Mouse (Mus musculus): Measurements from ENCODE around the gene Ccnl1. TPM values are rescaled to one million over a fixed set of nuclear protein-coding genes. Genes with fewer than 3 reads are reported as not detected.

Ccnl1 gene
- polyA plus RNA-seq, 1 experiment from 2014 or later, result 64.7 TPM

DNA sequence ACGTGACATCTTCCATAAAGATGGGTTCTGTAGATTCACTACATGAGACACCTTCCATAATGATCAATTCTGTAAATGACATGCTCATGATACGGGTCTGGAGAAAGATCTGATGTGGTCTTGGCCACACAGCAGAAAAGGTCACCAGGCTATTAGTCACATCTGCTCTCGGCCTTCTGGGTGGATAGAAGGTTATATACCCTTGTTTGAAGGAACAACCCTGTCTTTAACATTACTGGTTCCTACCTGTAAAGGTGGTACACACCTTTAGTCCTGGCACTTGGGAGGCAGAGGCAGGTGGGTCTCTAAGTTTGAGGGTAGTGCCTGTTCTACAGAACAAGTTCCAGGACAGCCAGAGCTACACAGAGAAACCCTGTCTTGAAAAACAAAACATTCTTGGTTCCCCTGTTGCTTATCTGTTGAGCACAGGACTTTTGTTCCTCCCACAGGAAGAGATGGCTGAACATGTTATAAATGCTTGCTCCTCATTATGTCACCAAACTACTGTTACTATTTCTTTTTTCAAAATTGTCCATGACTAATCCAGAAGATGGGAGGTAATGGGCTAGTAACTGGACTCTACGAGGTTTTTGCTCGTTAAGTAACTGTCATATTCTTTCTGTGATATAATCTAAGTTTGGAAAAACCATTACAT, 2.4 kb upstream of the Ccnl1 start:
- H3K27me3 ChIP-seq (ENCODE audit: control insufficient read depth, insufficient read depth, low read depth, low read length), result no peaks in the 10 kb centered on the region
- WGBS, result 94% methylated on average over 5 of the region's 5 CpGs
- H3K36me3 ChIP-seq (ENCODE audit: control insufficient read depth, insufficient read depth, low read length), result peaks cover 4% of the 10 kb centered on the region; the same call in 1 of the 2 replicates
- H3K27ac ChIP-seq (ENCODE audit: low read length), result no peak overlapping the region
- H3K4me1 ChIP-seq (ENCODE audit: control insufficient read depth, insufficient read depth, low read length), result peaks cover 19% of the 10 kb centered on the region
- no peak overlapping the region for H3K4me3 ChIP-seq (ENCODE audit: low read depth, low read length)
- no peak for ATAC-seq
- no peaks in the 10 kb centered on the region for H3K9me3 ChIP-seq (replicated peaks; ENCODE audit: control insufficient read depth, low read length, poor library complexity, severe bottlenecking)
- H3K4me2 ChIP-seq (ENCODE audit: low read length), result no peak overlapping the region
- no peak overlapping the region for H3K9ac ChIP-seq (ENCODE audit: low read depth, low read length)

GRCm38 (mm10) chr3:65959416-65960001, 1.5 kb upstream of the Ccnl1 start:
- Histone ChIP-seq H3K9ac (ENCODE audit: low read depth, low read length) (peak overlapping the region; percentile 96; the same call in 1 of the 2 replicates), H3K36me3 (ENCODE audit: control insufficient read depth, insufficient read depth, low read length) (peaks cover 6% of the 10 kb centered on the region; the same call in 1 of the 2 replicates), H3K4me2 (ENCODE audit: low read length) (peak overlapping the region; percentile 58), H3K27me3 (ENCODE audit: control insufficient read depth, insufficient read depth, low read depth, low read length) (no peaks in the 10 kb centered on the region), H3K27ac (ENCODE audit: low read length) (no peak overlapping the region), H3K4me3 (ENCODE audit: low read depth, low read length) (peak overlapping the region; percentile 78; the same call in 1 of the 2 replicates), H3K9me3 (replicated peaks; ENCODE audit: control insufficient read depth, low read length, poor library complexity, severe bottlenecking) (no peaks in the 10 kb centered on the region), H3K4me1 (ENCODE audit: control insufficient read depth, insufficient read depth, low read length) (peaks cover 24% of the 10 kb centered on the region)
- 62% methylated on average over 3 of the region's 3 CpGs for WGBS
- no peak for ATAC-seq

- 3% methylated on average over 9 of the region's 9 CpGs for WGBS
- H3K4me3 ChIP-seq (ENCODE audit: low read depth, low read length), result peak overlapping the region; percentile 78
- H3K4me1 ChIP-seq (ENCODE audit: control insufficient read depth, insufficient read depth, low read length), result peaks cover 29% of the 10 kb centered on the region
- peak overlapping the region; percentile 98 for H3K27ac ChIP-seq (ENCODE audit: low read length)
- H3K4me2 ChIP-seq (ENCODE audit: low read length), result peak overlapping the region; percentile 58
- no peaks in the 10 kb centered on the region for H3K27me3 ChIP-seq (ENCODE audit: control insufficient read depth, insufficient read depth, low read depth, low read length)
- peak overlapping the region; percentile 96 for H3K9ac ChIP-seq (ENCODE audit: low read depth, low read length)
- no peaks in the 10 kb centered on the region for H3K9me3 ChIP-seq (replicated peaks; ENCODE audit: control insufficient read depth, low read length, poor library complexity, severe bottlenecking)
- ATAC-seq, result no peak
- H3K36me3 ChIP-seq (ENCODE audit: control insufficient read depth, insufficient read depth, low read length), result peaks cover 6% of the 10 kb centered on the region; the same call in 1 of the 2 replicates
These were observed 764 bp upstream of the Ccnl1 start for GRCm38 (mm10) chr3:65958840-65959185.

DNA sequence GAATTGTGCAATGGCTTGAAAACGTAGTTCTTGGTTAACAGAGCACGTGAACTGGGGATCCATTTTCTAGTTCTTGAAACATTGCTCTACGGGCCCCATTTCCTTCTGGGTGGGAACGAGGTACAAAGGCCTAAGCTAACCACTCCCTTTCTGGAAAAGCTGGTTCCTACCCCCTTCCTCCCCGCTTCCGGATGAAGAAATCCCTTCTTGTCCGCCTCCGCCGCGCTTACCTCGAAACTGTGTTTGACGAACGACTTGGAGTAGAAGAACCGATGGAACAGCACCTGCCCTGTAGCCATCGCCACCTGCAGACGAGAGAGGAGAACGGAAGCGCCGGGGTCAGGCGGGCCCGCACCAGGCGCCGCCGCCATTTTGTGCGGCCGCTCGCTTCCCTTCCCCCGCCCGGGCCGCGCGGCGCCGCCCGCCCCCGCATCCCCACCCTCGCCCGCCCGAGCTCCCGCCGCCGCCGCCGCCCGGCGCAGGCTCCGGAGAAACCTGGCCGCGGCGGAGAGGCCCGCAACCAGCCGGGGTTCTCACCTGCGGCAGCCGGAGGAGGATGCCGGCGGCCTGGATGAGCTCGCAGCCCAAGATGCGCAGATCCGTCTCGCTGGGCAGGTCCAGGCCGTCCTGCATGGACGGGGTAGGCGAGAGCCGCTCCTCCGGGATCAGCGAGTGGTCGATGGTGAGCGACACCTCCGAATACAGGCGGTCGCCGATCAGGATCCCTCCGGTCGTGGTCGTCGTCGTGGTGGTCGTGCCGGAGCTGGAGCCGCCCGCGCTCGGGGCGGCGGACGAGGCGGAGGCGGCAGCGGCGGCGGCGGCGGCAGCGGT, 563 bp downstream of the Ccnl1 start:
- Histone ChIP-seq H3K9me3 (replicated peaks; ENCODE audit: control insufficient read depth, low read length, poor library complexity, severe bottlenecking) (no peaks in the 10 kb centered on the region), H3K9ac (ENCODE audit: low read depth, low read length) (peak overlapping the region; percentile 96), H3K27ac (ENCODE audit: low read length) (peak overlapping the region; percentile 98), H3K4me3 (ENCODE audit: low read depth, low read length) (peak overlapping the region; percentile 78), H3K27me3 (ENCODE audit: control insufficient read depth, insufficient read depth, low read depth, low read length) (no peaks in the 10 kb centered on the region), H3K36me3 (ENCODE audit: control insufficient read depth, insufficient read depth, low read length) (peaks cover 6% of the 10 kb centered on the region; the same call in 1 of the 2 replicates), H3K4me2 (ENCODE audit: low read length) (peak overlapping the region; percentile 96), H3K4me1 (ENCODE audit: control insufficient read depth, insufficient read depth, low read length) (peaks cover 40% of the 10 kb centered on the region)
- peak; percentile 90 for ATAC-seq
- under 1% methylated on average over 78 of the region's 94 CpGs for WGBS

DNA sequence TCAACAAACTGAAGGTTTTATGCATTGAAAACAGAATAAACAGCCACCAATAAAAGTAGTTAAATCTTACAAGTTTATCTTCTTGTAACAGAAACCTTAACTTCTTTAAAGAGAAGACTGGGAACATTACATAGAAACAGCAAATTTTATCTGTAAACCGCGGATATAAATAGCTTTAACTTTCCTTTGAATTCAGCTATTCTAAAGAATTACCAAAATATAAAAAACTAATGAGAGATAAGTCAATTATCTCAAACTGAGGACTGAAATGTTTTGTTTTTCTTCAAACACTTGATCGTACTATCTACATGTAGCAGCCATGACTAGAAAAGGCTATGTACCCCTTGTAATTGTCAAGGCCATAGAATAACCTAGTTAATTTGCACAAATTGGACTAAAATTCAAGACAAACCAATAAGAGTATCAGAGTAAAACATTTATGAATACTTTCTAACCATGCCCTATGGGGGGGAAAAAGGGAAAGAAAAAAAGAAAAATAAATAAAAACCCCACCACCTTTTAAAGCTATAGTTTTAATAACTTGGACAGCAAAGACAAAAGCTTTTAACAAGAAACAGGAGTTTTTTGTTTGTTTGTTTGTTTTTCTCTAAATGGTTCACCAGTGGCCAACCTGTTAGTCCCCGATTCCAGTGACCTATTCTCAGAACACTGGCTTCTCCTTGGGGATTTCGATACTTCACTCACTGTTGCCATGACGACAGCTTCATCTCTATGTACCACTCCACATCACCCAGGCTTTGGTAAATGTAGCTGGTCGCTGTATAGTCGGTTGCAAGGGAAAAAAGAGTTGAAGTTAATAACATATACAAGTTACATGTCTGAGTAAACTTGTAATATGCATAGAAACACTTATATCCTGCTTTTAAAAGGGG, 3.3 kb downstream of the Ccnl1 start:
- ATAC-seq, result no peak
- peaks cover 15% of the 10 kb centered on the region for H3K36me3 ChIP-seq (ENCODE audit: control insufficient read depth, insufficient read depth, low read length)
- H3K9me3 ChIP-seq (replicated peaks; ENCODE audit: control insufficient read depth, low read length, poor library complexity, severe bottlenecking), result no peaks in the 10 kb centered on the region
- 43% methylated on average over 8 of the region's 8 CpGs for WGBS
- peaks cover 43% of the 10 kb centered on the region for H3K4me1 ChIP-seq (ENCODE audit: control insufficient read depth, insufficient read depth, low read length)
- H3K9ac ChIP-seq (ENCODE audit: low read depth, low read length), result no peak overlapping the region
- no peak overlapping the region for H3K4me3 ChIP-seq (ENCODE audit: low read depth, low read length)
- H3K4me2 ChIP-seq (ENCODE audit: low read length), result no peak overlapping the region
- no peaks in the 10 kb centered on the region for H3K27me3 ChIP-seq (ENCODE audit: control insufficient read depth, insufficient read depth, low read depth, low read length)
- H3K27ac ChIP-seq (ENCODE audit: low read length), result no peak overlapping the region

DNA sequence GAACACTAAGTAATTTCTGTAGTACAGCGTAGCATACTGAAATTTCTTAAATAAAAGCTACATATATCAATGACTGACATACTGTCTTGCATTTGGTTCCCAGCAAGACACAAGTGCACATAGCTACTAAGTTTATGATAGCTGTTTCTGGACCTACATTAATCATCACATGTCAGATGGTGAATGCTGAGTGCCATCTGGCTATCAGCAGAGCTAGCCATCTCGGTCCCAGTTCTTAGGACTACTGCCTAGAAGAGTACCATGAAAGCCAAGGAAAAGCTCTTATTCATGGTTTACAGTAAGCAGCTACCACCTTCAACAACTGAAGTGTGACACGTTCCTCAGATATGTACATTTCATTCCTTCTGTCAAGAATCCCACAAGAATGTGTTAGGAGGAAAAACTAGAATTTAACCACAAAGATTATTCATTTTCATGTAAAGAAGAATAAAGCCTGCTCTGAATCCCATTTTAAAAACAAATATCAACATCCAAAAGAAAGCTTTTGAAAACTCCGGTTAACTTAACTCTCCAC, 7.2 kb downstream of the Ccnl1 start:
- H3K9me3 ChIP-seq (replicated peaks; ENCODE audit: control insufficient read depth, low read length, poor library complexity, severe bottlenecking), result no peaks in the 10 kb centered on the region
- no peak overlapping the region for H3K4me3 ChIP-seq (ENCODE audit: low read depth, low read length)
- no peak overlapping the region for H3K27ac ChIP-seq (ENCODE audit: low read length)
- ATAC-seq, result no peak
- H3K36me3 ChIP-seq (ENCODE audit: control insufficient read depth, insufficient read depth, low read length), result peaks cover 32% of the 10 kb centered on the region
- H3K27me3 ChIP-seq (ENCODE audit: control insufficient read depth, insufficient read depth, low read depth, low read length), result no peaks in the 10 kb centered on the region
- no peak overlapping the region for H3K4me2 ChIP-seq (ENCODE audit: low read length)
- H3K9ac ChIP-seq (ENCODE audit: low read depth, low read length), result no peak overlapping the region
- H3K4me1 ChIP-seq (ENCODE audit: control insufficient read depth, insufficient read depth, low read length), result peaks cover 26% of the 10 kb centered on the region
- 89% methylated on average over 4 of the region's 4 CpGs for WGBS

DNA sequence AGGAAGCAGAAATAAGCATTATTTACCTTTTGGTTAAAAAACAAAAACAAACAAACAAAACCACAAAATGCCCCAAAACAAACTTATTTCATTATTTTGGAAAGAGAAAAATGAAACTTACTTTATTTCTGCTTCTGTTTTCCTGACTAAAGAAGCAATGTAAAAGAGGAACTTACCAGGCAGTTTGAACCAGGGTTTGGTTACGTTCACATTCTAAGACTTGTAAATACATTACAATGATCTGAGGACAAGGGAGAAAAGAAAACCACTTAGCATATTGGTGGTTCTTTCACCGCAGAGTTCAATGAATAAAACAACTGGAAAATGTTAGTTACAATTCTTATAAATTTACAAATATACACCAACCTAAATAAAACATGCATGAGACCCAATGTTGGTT, 7.7 kb downstream of the Ccnl1 start:
- Histone ChIP-seq H3K4me2 (ENCODE audit: low read length) (no peak overlapping the region), H3K9ac (ENCODE audit: low read depth, low read length) (no peak overlapping the region), H3K4me1 (ENCODE audit: control insufficient read depth, insufficient read depth, low read length) (peaks cover 24% of the 10 kb centered on the region), H3K9me3 (replicated peaks; ENCODE audit: control insufficient read depth, low read length, poor library complexity, severe bottlenecking) (no peaks in the 10 kb centered on the region), H3K27ac (ENCODE audit: low read length) (no peak overlapping the region), H3K27me3 (ENCODE audit: control insufficient read depth, insufficient read depth, low read depth, low read length) (no peaks in the 10 kb centered on the region), H3K4me3 (ENCODE audit: low read depth, low read length) (no peak overlapping the region), H3K36me3 (ENCODE audit: control insufficient read depth, insufficient read depth, low read length) (peaks cover 35% of the 10 kb centered on the region)
- ATAC-seq, result no peak
- WGBS, result 92% methylated on average over 2 of the region's 2 CpGs

- H3K36me3 ChIP-seq (ENCODE audit: control insufficient read depth, insufficient read depth, low read length), result peaks cover 37% of the 10 kb centered on the region
- H3K4me3 ChIP-seq (ENCODE audit: low read depth, low read length), result no peak overlapping the region
- H3K4me1 ChIP-seq (ENCODE audit: control insufficient read depth, insufficient read depth, low read length), result no peaks in the 10 kb centered on the region
- no peak overlapping the region for H3K9ac ChIP-seq (ENCODE audit: low read depth, low read length)
- no peak overlapping the region for H3K4me2 ChIP-seq (ENCODE audit: low read length)
- no peaks in the 10 kb centered on the region for H3K9me3 ChIP-seq (replicated peaks; ENCODE audit: control insufficient read depth, low read length, poor library complexity, severe bottlenecking)
- 96% methylated on average over 2 of the region's 2 CpGs for WGBS
- no peak overlapping the region for H3K27ac ChIP-seq (ENCODE audit: low read length)
- no peaks in the 10 kb centered on the region for H3K27me3 ChIP-seq (ENCODE audit: control insufficient read depth, insufficient read depth, low read depth, low read length)
- no peak for ATAC-seq
These were observed 12.6 kb downstream of the Ccnl1 start for GRCm38 (mm10) chr3:65945277-65945932.

Measured in midbrain, embryonic 16.5 days (tissue).